Mouse (Mus musculus) midbrain, postnatal 0 days (tissue): ENCODE data around the gene Itih5. TPM values are rescaled to one million over a fixed set of nuclear protein-coding genes. Genes with fewer than 3 reads are reported as not detected.

Experiments
- ATAC-seq: fragments of 200-750 bp; cut with Nextera tagmentation; 2 replicates; pipeline ENCODE4 v1.8.0; 2017; ENCODE audit warnings: moderate number of reproducible peaks, mild to moderate bottlenecking, moderate TSS enrichment, moderate library complexity; ENCODE audit not compliant: low FRiP score
- DNase-seq: peaks from one replicate; pipeline ENCODE4 v3.0.0-alpha.2; 2015; ENCODE audit warnings: low spot score
- H3K27ac ChIP-seq: fragments of 300-500 bp; sonication (generic); 2 replicates; pipeline ENCODE4 v1.5.1; 2014; ENCODE audit warnings: low read depth, mild to moderate bottlenecking, low read length, mixed read lengths
- H3K27me3 ChIP-seq: fragments of 300-500 bp; sonication (generic); 2 replicates; pipeline ENCODE4 v1.6.1; 2014; ENCODE audit warnings: low read length, control low read depth, mixed read lengths; ENCODE audit not compliant: insufficient read depth
- H3K36me3 ChIP-seq: fragments of 300-500 bp; sonication (generic); 2 replicates; pipeline ENCODE4 v1.6.1; 2014; ENCODE audit warnings: low read length, control low read depth, mixed read lengths; ENCODE audit not compliant: insufficient read depth
- H3K4me1 ChIP-seq: fragments of 300-500 bp; sonication (generic); 2 replicates; pipeline ENCODE4 v1.6.1; 2014; ENCODE audit warnings: mild to moderate bottlenecking, control low read depth, antibody characterized with exemption, low read length, mixed read lengths; ENCODE audit not compliant: insufficient read depth
- H3K4me2 ChIP-seq: fragments of 300-500 bp; sonication (generic); 2 replicates; pipeline ENCODE4 v1.6.1; 2014; ENCODE audit warnings: low read depth, mild to moderate bottlenecking, low read length, mixed read lengths; ENCODE audit not compliant: poor library complexity, severe bottlenecking
- H3K4me3 ChIP-seq: fragments of 300-500 bp; sonication (generic); 2 replicates; pipeline ENCODE4 v1.5.1; 2014; ENCODE audit warnings: low read depth, mild to moderate bottlenecking, low read length, moderate library complexity
- H3K9ac ChIP-seq: fragments of 300-500 bp; sonication (generic); replicated peaks from 2 replicates; pipeline ENCODE4 v1.6.1; 2014; ENCODE audit warnings: mild to moderate bottlenecking, low read length, moderate library complexity, mixed read lengths; ENCODE audit not compliant: poor library complexity, severe bottlenecking
- H3K9me3 ChIP-seq: fragments of 300-500 bp; sonication (generic); 2 replicates; pipeline ENCODE4 v1.6.1; 2016; ENCODE audit warnings: low read length, control low read depth
- CTCF ChIP-seq: IDR thresholded peaks from 2 replicates; pipeline ENCODE4 v1.5.1; 2016; ENCODE audit warnings: antibody characterized with exemption, mild to moderate bottlenecking
- WGBS: fragments of 180-500 bp; shearing (Covaris S2); extraction: QIAGEN DNeasy Blood & Tissue Kit; methylation state at CpG from one replicate; pipeline ENCODE4 v1.1.7; 2014; 5-methylcytosine and 5-hydroxymethylcytosine counted together
- polyA plus RNA-seq: library from polyadenylated mRNA; unstranded; fragments of >200 nt; fragmentation: Nextera tagmentation; extraction: Ambion mirVana; gene quantifications from 2 replicates; pipeline ENCODE4 v1.2.1, GENCODE M21; 2015
- total RNA-seq: library from RNA; depleted of rRNA; stranded (reverse); fragments of >200 nt; gene quantifications from 2 replicates; pipeline ENCODE4 v1.2.3, GENCODE M21; 2014

The Itih5 gene
- total and polyA plus RNA-seq, 2 experiments from 2014 or later, result 10.2 to 18.3 TPM

DNA sequence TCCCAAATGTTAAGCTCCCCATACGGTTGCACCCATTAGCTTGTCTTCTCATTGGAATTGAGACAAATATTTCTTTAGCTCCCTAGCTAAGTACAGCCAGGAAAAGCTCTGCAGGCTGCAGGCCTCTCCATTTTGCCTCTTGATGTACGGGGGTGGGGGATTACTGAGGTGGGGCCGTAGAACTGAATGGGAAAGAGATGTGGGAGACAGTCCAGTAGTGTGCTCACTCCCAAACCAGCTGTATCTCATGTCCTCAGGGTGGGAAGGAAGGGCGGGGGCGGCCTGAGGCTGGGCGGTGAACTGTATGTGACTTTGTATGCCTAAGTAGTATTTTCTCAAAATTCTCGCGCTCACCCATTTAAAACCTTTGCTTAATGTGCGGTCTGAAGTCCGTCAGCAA lies 3.8 kb downstream of the Itih5 start:
- H3K4me2 ChIP-seq, result no peak overlapping the region
- WGBS, result 85% methylated on average over 10 of the region's 10 CpGs
- H3K9me3 ChIP-seq, result no peaks in the 10 kb centered on the region
- H3K4me1 ChIP-seq, result no peaks in the 10 kb centered on the region
- no peaks in the 10 kb centered on the region for H3K36me3 ChIP-seq
- H3K27ac ChIP-seq, result no peak overlapping the region
- no peak overlapping the region for H3K9ac ChIP-seq
- ATAC-seq (no peak), DNase-seq (no peak)
- H3K4me3 ChIP-seq, result no peak overlapping the region
- H3K27me3 ChIP-seq, result no peaks in the 10 kb centered on the region
- no peak for TF ChIP-seq CTCF

- no peaks in the 10 kb centered on the region for H3K9me3 ChIP-seq
- TF ChIP-seq CTCF, result no peak
- no peaks in the 10 kb centered on the region for H3K36me3 ChIP-seq
- no peak overlapping the region for H3K27ac ChIP-seq
- no peak overlapping the region for H3K4me2 ChIP-seq
- no peak for ATAC-seq
- H3K9ac ChIP-seq, result no peak overlapping the region
- DNase-seq, result no peak
- no peaks in the 10 kb centered on the region for H3K27me3 ChIP-seq
- no peaks in the 10 kb centered on the region for H3K4me1 ChIP-seq
- H3K4me3 ChIP-seq, result no peak overlapping the region
- 89% methylated on average over 4 of the region's 4 CpGs for WGBS
Observed at GRCm38 (mm10) chr2:10162011-10162410, 8.6 kb downstream of the Itih5 start.

GRCm38 (mm10) chr2:10166635-10167034 lies 13.3 kb downstream of the Itih5 start:
- Histone ChIP-seq H3K9me3 (no peaks in the 10 kb centered on the region), H3K4me1 (no peaks in the 10 kb centered on the region), H3K27me3 (no peaks in the 10 kb centered on the region), H3K27ac (no peak overlapping the region), H3K36me3 (no peaks in the 10 kb centered on the region), H3K4me3 (no peak overlapping the region), H3K4me2 (no peak overlapping the region), H3K9ac (no peak overlapping the region)
- 75% methylated on average over 6 of the region's 6 CpGs for WGBS
- no peak for DNase-seq
- no peak for ATAC-seq
- no peak for TF ChIP-seq CTCF

- no peaks in the 10 kb centered on the region for H3K27me3 ChIP-seq
- ATAC-seq, result no peak
- H3K4me1 ChIP-seq, result no peaks in the 10 kb centered on the region
- DNase-seq, result no peak
- H3K4me3 ChIP-seq, result no peak overlapping the region
- H3K27ac ChIP-seq, result no peak overlapping the region
- H3K9ac ChIP-seq, result no peak overlapping the region
- 91% methylated on average over 11 of the region's 11 CpGs for WGBS
- H3K36me3 ChIP-seq, result no peaks in the 10 kb centered on the region
- no peak for TF ChIP-seq CTCF
- no peaks in the 10 kb centered on the region for H3K9me3 ChIP-seq
- H3K4me2 ChIP-seq, result no peak overlapping the region
Observed at GRCm38 (mm10) chr2:10167283-10167682, 13.9 kb downstream of the Itih5 start.

DNA sequence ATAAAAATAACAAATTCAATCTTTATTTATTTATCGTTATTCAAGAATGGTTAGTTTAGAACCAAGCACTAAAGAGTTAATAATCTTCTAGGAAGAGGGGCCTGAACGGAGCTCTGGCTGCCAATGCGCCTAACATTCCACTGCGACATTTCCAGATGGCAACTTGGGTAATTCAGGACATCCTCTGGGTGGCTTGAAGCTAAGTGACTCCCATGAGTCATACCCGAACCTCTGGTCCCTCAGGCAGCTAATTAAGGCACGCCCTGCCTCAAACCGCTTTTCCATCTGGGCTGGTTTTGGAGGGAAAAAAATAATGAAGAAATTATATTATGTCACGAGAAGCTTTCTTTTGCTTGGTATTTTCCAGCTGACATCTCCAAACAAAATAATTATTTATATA lies 14.6 kb downstream of the Itih5 start:
- H3K9me3 ChIP-seq, result no peaks in the 10 kb centered on the region
- H3K4me3 ChIP-seq, result no peak overlapping the region
- H3K9ac ChIP-seq, result no peak overlapping the region
- no peak for DNase-seq
- WGBS, result 61% methylated on average over 8 of the region's 8 CpGs
- no peak for ATAC-seq
- no peak for TF ChIP-seq CTCF
- H3K36me3 ChIP-seq, result no peaks in the 10 kb centered on the region
- H3K27me3 ChIP-seq, result no peaks in the 10 kb centered on the region
- no peak overlapping the region for H3K27ac ChIP-seq
- H3K4me2 ChIP-seq, result no peak overlapping the region
- H3K4me1 ChIP-seq, result no peaks in the 10 kb centered on the region

DNA sequence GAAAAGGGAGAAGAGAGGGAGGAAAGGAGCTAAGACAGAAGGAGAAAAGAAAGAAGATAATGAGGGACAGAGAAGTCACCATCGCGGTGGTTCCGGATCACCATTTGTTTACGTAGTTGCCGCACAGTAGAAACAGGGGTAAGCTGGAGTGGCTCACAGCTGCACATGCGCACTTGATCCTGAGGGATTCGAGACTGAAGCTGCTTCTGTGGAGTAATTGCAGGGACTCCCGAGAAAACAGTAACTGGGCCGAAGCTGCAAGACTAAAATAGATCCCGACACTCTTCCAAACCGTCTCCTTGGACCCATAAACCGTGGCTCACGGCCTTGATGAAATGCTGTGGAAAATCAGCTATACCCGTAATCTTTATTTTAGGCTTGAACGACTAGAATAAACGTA lies 16.6 kb downstream of the Itih5 start:
- H3K27me3 ChIP-seq, result no peaks in the 10 kb centered on the region
- no peak overlapping the region for H3K9ac ChIP-seq
- H3K4me3 ChIP-seq, result no peak overlapping the region
- H3K27ac ChIP-seq, result no peak overlapping the region
- 92% methylated on average over 16 of the region's 16 CpGs for WGBS
- ATAC-seq (no peak), DNase-seq (peak; percentile 38)
- H3K4me1 ChIP-seq, result no peaks in the 10 kb centered on the region
- no peak for TF ChIP-seq CTCF
- H3K4me2 ChIP-seq, result no peak overlapping the region
- no peaks in the 10 kb centered on the region for H3K9me3 ChIP-seq
- H3K36me3 ChIP-seq, result no peaks in the 10 kb centered on the region
